Mouse (Mus musculus): ENCODE measurements around the gene Dpyd.

Dpyd gene

GRCm38 (mm10) chr3:119361555-119362385 is 799.8 kb downstream of the Dpyd start:
- no peak for DNase-seq (ENCODE audit: low read depth, low spot score)

DNA sequence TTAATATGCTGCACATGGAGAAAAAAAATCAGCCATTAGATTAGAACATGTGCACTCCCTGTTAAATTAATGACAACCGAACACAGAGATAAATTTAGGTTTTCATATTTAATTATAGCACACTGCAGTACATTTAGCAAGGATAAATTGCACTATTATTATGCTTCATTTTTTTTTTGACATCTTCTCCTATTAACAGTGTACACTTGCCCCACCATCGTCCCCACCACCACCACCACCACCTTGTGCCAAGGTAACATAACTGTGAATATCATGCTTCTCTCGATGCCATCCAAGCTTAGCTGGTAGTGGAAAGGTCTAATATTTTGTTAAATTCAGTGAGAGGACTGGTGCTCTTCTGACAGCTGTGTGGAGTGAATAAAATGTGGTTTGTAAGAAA is 800.5 kb downstream of the Dpyd start:
- DNase-seq (ENCODE audit: low read depth, low spot score) = no peak

- no peak for DNase-seq (ENCODE audit: low read depth, low spot score)
Observed at GRCm38 (mm10) chr3:119368931-119369330, 807.0 kb downstream of the Dpyd start.

- no peak for DNase-seq (ENCODE audit: low read depth, low spot score)
Observed at GRCm38 (mm10) chr3:119381119-119381518, 819.2 kb downstream of the Dpyd start.

GRCm38 (mm10) chr3:119382395-119382794 is 820.5 kb downstream of the Dpyd start:
- no peak for DNase-seq (ENCODE audit: low read depth, low spot score)

GRCm38 (mm10) chr3:119387332-119388105 is 825.6 kb downstream of the Dpyd start:
- no peak for DNase-seq (ENCODE audit: low read depth, low spot score)

GRCm38 (mm10) chr3:119397205-119397604 is 835.3 kb downstream of the Dpyd start:
- DNase-seq (ENCODE audit: low read depth, low spot score) = no peak

DNA sequence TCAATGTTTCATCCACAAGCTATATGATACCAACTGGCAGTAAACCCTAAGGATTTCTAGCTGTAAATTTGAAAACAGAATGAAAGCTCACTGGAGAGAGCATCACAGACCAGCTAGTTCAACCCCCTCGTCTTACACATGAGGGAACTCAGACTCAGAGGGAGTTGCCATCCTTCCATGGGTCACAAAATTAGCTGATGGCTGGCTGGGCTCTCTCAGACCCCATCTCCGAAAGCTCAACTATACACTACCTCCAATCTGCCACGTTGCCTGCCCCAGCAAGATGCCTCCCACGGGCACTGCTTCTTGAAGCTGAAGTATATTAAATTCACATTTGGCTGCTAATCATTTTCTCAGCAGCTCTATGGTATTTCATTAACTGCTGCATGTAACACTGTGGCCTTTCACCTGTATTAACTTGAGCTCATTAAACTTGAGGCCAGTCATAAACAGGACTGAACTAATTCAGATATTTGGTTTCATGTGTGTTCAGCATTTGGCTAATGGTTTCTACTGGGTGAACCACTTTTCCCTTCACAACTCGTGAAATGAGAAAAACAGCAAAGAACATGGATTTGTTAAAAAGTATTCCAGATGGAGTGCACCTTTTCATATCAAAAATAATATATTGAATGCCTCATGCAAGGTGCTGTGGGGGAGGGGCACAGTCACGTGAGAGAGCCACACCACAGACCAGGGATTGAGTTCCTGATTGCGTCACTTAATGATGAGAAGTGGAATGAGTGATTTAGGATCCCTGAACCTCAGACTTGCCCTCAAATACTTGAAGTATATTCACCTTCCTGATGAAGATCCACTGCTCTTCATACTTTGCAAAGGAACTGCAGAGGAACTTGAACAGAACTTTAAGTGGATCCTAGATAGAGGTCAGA is 841.2 kb downstream of the Dpyd start:
- no peak for DNase-seq (ENCODE audit: low read depth, low spot score)

DNA sequence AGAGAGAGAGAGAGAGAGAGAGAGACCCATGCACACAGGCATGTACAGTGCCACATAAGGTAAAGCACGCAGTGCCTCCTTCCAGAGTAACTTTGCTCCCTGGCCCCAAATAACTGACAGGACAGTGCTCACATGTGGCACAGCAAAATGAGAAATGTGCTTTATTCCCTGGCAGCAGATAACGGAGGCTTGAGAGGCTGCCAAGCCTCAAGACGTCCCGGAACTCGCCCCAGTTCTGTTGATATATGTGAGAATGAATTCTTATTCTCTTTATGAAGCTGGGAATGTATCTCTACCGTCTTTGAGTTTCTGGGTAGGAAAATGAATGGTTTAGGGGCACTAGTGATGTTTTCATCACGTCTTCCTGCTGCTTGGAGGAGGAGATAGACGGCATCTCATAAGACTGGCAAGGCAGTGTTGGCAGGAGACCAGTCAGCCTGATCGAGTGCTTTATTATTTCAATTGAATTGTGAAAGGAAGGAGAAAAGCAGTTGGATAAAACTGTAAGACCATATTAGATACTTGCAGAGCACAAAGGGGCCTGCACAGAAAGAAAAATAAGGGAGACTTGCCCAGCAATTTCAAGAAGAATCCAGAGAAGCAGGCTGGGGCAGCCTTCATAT is 857.3 kb downstream of the Dpyd start:
- no peak for DNase-seq (ENCODE audit: low read depth, low spot score)

DNA sequence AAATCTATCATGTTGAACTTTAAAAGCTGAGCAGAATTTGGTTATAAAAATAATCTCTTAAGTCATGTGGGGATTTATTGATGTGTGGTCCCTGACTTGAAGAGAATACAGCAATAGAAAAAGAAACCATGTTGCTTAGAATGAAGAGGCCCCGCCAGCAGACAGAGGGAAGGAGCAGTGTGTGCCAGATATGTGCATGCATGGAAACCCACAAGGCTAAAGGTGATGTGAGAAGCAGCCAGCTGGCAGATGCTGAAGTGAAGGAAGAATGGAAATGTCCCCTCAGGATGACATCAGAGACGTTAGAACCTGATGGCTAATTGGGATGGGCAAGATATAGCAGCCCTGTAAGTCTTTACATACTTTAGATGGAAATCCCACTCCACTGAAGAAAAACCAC is 857.8 kb downstream of the Dpyd start:
- no peak for DNase-seq (ENCODE audit: low read depth, low spot score)

- no peak for DNase-seq (ENCODE audit: low read depth, low spot score)
Observed at GRCm38 (mm10) chr3:119431339-119431738, 869.4 kb downstream of the Dpyd start.

DNA sequence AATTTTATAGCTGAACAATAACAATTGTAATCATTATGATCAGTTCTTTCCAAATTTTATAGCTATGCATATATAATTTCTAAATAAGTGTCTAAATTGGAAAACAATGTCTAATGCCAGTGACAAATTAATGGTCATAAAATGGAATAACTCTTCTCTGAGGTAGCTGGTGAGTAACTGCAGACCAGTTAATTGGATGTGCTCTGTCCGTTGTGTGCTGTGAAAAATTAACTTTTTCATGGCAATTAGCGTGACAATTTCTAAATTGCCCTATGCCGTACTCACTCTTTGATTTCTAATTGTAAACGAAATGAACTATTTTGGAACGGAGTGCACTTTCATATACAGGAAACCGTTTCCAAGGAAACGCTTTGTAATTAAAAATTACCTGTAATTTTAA is 869.8 kb downstream of the Dpyd start:
- no peak for DNase-seq (ENCODE audit: low read depth, low spot score)

DNA sequence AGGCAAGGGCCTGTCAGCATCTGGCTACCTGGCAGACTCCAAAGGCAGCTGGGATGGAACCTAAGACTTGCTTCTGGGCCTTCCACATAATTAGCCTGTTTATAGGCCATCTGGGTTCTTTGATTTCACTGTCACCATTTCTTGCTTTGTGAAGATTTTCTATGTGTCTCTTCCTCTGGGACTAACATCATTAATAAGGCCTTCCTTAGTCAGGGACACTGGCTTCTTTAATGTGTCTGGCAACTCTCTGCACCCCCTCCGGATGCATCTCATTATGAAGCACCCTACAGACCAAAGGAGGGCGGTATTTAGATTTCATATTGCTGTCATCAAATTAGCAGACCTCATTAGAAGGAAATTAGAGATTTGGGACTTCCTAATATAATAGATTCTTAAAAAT is 885.6 kb downstream of the Dpyd start:
- DNase-seq (ENCODE audit: low read depth, low spot score) = no peak

DNA sequence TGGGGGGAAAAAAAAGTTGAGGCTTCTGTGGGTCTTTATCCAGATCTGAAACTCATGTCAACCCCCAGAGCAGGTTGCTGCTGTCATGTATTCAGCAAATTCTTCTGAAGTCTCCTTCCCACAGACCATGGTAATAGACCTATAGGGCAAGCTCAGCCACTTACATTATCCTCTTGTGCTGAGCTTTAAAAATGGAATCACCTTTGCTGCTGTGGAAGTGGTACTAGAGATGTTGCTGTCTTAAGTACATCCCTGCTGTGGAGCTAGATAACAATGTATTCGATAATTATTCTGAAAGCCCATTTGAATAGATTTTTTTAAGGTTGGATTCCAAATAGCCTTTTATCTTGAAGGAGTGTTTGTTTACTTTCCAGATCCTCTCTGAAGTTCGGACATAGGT is 902.1 kb downstream of the Dpyd start:
- no peak for DNase-seq (ENCODE audit: low read depth, low spot score)

GRCm38 (mm10) chr3:119464479-119464878 is 902.5 kb downstream of the Dpyd start:
- DNase-seq (ENCODE audit: low read depth, low spot score) = no peak

GRCm38 (mm10) chr3:119467723-119468122 is 905.8 kb downstream of the Dpyd start:
- DNase-seq (ENCODE audit: low read depth, low spot score) = no peak

Data from skeletal muscle tissue, adult 2 months (tissue).